Mouse (Mus musculus) brain, embryonic 14.5 days (tissue): ENCODE data around the gene Slc2a5.

Experiments used
- CTCF ChIP-seq: fragments of 200-500 bp; IDR thresholded peaks from 2 replicates; pipeline ENCODE4 v1.5.1; 2012; ENCODE audit warnings: inconsistent platforms, mild to moderate bottlenecking, moderate library complexity, borderline replicate concordance; ENCODE audit not compliant: insufficient read depth, insufficient read length; ENCODE audit errors: extremely low read depth
- POLR2A ChIP-seq: fragments of 200-500 bp; IDR thresholded peaks from 2 replicates; pipeline ENCODE4 v1.6.1; 2012; ENCODE audit warnings: mild to moderate bottlenecking, inconsistent platforms, borderline replicate concordance; ENCODE audit not compliant: poor library complexity, insufficient read depth, insufficient read length, severe bottlenecking; ENCODE audit errors: extremely low read depth

DNA sequence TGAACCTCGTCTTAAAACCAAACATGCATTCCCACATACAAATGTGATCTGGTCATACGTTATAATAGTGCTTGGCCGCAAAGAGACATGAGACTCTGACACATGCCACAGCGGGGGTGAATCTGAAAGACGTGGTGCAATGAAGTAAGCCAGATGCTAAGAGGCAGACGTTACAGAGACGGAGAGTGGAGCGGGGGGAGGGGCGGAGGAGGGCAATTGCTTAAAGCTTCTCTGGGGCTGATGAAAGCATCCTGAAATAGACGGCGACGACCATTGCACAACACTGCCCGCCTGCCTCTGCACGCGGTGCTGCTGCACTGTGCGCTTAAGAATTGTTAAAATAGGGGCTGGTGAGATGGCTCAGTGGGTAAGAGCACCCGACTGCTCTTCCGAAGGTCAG, 42.9 kb upstream of the Slc2a5 start:
- TF ChIP-seq POLR2A (no peak), CTCF (no peak)
